8 mouse cellular contexts compared by ENCODE assay signal in the genomic region with DNA sequence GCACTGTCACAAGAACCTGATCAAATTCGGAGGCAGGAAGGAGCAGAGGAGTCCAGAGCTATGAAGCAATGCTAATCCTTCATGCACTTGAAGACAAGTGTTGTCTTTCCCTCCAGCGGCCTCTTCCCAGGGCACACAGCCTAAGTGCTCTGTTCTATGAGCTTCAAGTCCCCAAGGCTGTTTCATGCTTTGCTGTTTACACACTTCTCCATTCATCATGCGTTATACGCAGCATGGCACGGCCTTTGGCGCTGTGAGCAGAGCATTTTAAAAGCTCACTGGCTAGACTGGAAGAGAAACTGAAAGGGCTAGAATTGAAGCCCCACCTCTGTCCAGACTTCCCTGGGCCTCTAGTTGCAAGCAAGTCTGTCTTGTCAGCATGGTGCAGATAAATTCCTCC. TPM values are rescaled to one million over a fixed set of nuclear protein-coding genes. Genes with fewer than 3 reads are reported as not detected.
DNase-seq lines count a peak whose midpoint lies in the region; ATAC-seq and TF ChIP-seq lines count a peak whose summit lies in the region.

No protein-coding gene starts in this region.

- no peak overlapping the region; the same call in 1 of the 2 replicates for H3K4me2 ChIP-seq in intestine, embryonic 15.5 days (replicated peaks)
- H3K4me2 ChIP-seq in midbrain, embryonic 14.5 days (ENCODE audit: low read length): no peak overlapping the region
- no peak overlapping the region for H3K4me2 ChIP-seq in forebrain, postnatal 0 days (ENCODE audit: low read depth)

- H3K9ac ChIP-seq in intestine, embryonic 15.5 days: no peak overlapping the region
- no peak overlapping the region for H3K9ac ChIP-seq in midbrain, embryonic 14.5 days (replicated peaks; ENCODE audit: low read length)
- H3K9ac ChIP-seq in forebrain, postnatal 0 days: no peak overlapping the region

- ATAC-seq in intestine, embryonic 15.5 days: peak; percentile 78
- no peak for ATAC-seq in midbrain, embryonic 14.5 days (ENCODE audit: low FRiP score, low TSS enrichment)
- ATAC-seq in forebrain, postnatal 0 days: no peak

- H3K4me3 ChIP-seq in intestine, embryonic 15.5 days (replicated peaks): no peak overlapping the region
- H3K4me3 ChIP-seq in midbrain, embryonic 14.5 days (replicated peaks; ENCODE audit: low read depth, low read length): no peak overlapping the region
- no peak overlapping the region for H3K4me3 ChIP-seq in forebrain, postnatal 0 days (ENCODE audit: low read depth, low read length)

- peaks cover 32% of the 10 kb centered on the region for H3K4me1 ChIP-seq in intestine, embryonic 15.5 days (replicated peaks)
- peaks cover 66% of the 10 kb centered on the region for H3K4me1 ChIP-seq in midbrain, embryonic 14.5 days (ENCODE audit: control insufficient read depth, insufficient read depth, low read length)
- peaks cover 9% of the 10 kb centered on the region; the same call in 1 of the 2 replicates for H3K4me1 ChIP-seq in forebrain, postnatal 0 days (ENCODE audit: insufficient read depth)

- no peak for TF ChIP-seq CTCF in forebrain, postnatal 0 days (IDR thresholded peaks at IDR 0.05; ENCODE audit: low read depth)

- peak; percentile 35 for DNase-seq in retina, postnatal 1 day
- DNase-seq in retina, embryonic 14.5 days (ENCODE audit: low spot score): no peak
- peak; percentile 97 for DNase-seq in heart, adult 11 months
- DNase-seq in midbrain, embryonic 14.5 days: peak; percentile 46
- no peak for DNase-seq in right cerebral cortex, postnatal 36 days (ENCODE audit: low spot score in 2 of 2)
- DNase-seq in forebrain, postnatal 0 days: no peak
- no peak for DNase-seq in thymus, postnatal 0 days (ENCODE audit: low spot score)

- no peaks in the 10 kb centered on the region for H3K27me3 ChIP-seq in intestine, embryonic 15.5 days (replicated peaks)
- H3K27me3 ChIP-seq in midbrain, embryonic 14.5 days (ENCODE audit: control insufficient read depth, insufficient read depth, low read length): no peaks in the 10 kb centered on the region
- H3K27me3 ChIP-seq in forebrain, postnatal 0 days (ENCODE audit: insufficient read depth, low read length): no peaks in the 10 kb centered on the region

- H3K9me3 ChIP-seq in intestine, embryonic 15.5 days: no peaks in the 10 kb centered on the region
- H3K9me3 ChIP-seq in midbrain, embryonic 14.5 days (ENCODE audit: control insufficient read depth, low read length): no peaks in the 10 kb centered on the region
- no peaks in the 10 kb centered on the region for H3K9me3 ChIP-seq in forebrain, postnatal 0 days (ENCODE audit: low read length)

- 35% methylated on average over 6 of the region's 6 CpGs for WGBS in intestine, embryonic 15.5 days
- 23% methylated on average over 6 of the region's 6 CpGs for WGBS in midbrain, embryonic 14.5 days
- 36% methylated on average over 6 of the region's 6 CpGs for WGBS in forebrain, postnatal 0 days

- H3K36me3 ChIP-seq in intestine, embryonic 15.5 days: no peaks in the 10 kb centered on the region
- no peaks in the 10 kb centered on the region for H3K36me3 ChIP-seq in midbrain, embryonic 14.5 days (ENCODE audit: control insufficient read depth, insufficient read depth, low read length)
- H3K36me3 ChIP-seq in forebrain, postnatal 0 days (ENCODE audit: insufficient read depth): no peaks in the 10 kb centered on the region

- H3K27ac ChIP-seq in intestine, embryonic 15.5 days: no peak overlapping the region
- H3K27ac ChIP-seq in midbrain, embryonic 14.5 days (replicated peaks; ENCODE audit: low read depth, low read length): no peak overlapping the region
- no peak overlapping the region for H3K27ac ChIP-seq in forebrain, postnatal 0 days (ENCODE audit: low read depth, low read length)

RNA-seq across cellular contexts. Expression of gene Maml2, which starts 6.2 kb away (rescaled TPM):
- 5.7 and 6.2 TPM in 2 replicates for polyA plus RNA-seq in intestine, embryonic 15.5 days (2015; fragmentation: Nextera tagmentation; extraction: Ambion mirVana)
- polyA plus RNA-seq in midbrain, embryonic 14.5 days (2014; fragmentation: Nextera tagmentation; extraction: Ambion mirVana): 7.7 and 12.1 TPM in 2 replicates
- total RNA-seq in forebrain, postnatal 0 days (2014; rRNA removed): 6.2 and 6.4 TPM in 2 replicates
- polyA plus RNA-seq in forebrain, postnatal 0 days (2015; fragmentation: Nextera tagmentation; extraction: Ambion mirVana): 5.9 and 9.5 TPM in 2 replicates
- polyA plus RNA-seq in thymus, postnatal 0 days (2015; fragmentation: Nextera tagmentation; extraction: Ambion mirVana): 6.4 and 7.8 TPM in 2 replicates

RNA-seq across cellular contexts. Expression of gene Ccdc82, which starts 57.2 kb away (rescaled TPM):
- polyA plus RNA-seq in intestine, embryonic 15.5 days (2015; fragmentation: Nextera tagmentation; extraction: Ambion mirVana): 7.5 TPM in 2 replicates
- polyA plus RNA-seq in midbrain, embryonic 14.5 days (2014; fragmentation: Nextera tagmentation; extraction: Ambion mirVana): 14.0 and 15.8 TPM in 2 replicates
- total RNA-seq in forebrain, postnatal 0 days (2014; rRNA removed): 15.6 and 24.9 TPM in 2 replicates
- polyA plus RNA-seq in forebrain, postnatal 0 days (2015; fragmentation: Nextera tagmentation; extraction: Ambion mirVana): 5.7 and 7.0 TPM in 2 replicates
- polyA plus RNA-seq in thymus, postnatal 0 days (2015; fragmentation: Nextera tagmentation; extraction: Ambion mirVana): 12.7 and 13.4 TPM in 2 replicates

RNA-seq across cellular contexts. Expression of gene Jrkl, which starts 58.3 kb away (rescaled TPM):
- 7.0 and 8.2 TPM in 2 replicates for polyA plus RNA-seq in intestine, embryonic 15.5 days (2015; fragmentation: Nextera tagmentation; extraction: Ambion mirVana)
- 11.6 and 12.0 TPM in 2 replicates for polyA plus RNA-seq in midbrain, embryonic 14.5 days (2014; fragmentation: Nextera tagmentation; extraction: Ambion mirVana)
- total RNA-seq in forebrain, postnatal 0 days (2014; rRNA removed): 7.5 and 8.9 TPM in 2 replicates
- polyA plus RNA-seq in forebrain, postnatal 0 days (2015; fragmentation: Nextera tagmentation; extraction: Ambion mirVana): 4.3 and 5.4 TPM in 2 replicates
- 7.8 and 9.4 TPM in 2 replicates for polyA plus RNA-seq in thymus, postnatal 0 days (2015; fragmentation: Nextera tagmentation; extraction: Ambion mirVana)

Comparison
In these comparisons a context has a peak if more than half of its experiments do, and no peak if none do; other contexts are left out.
1. DNase-seq: peak in retina, postnatal 1 day (single experiment), heart, adult 11 months (single experiment) and midbrain, embryonic 14.5 days (single experiment); none in retina, embryonic 14.5 days (single experiment), right cerebral cortex, postnatal 36 days (0 of 2), forebrain, postnatal 0 days (single experiment) and thymus, postnatal 0 days (single experiment).